Mouse (Mus musculus) left cerebral cortex, postnatal 10 days (tissue): ENCODE data around the gene Dapk1. TPM values are rescaled to one million over a fixed set of nuclear protein-coding genes. Genes with fewer than 3 reads are reported as not detected.

ENCODE experiments used
- DNase-seq, 2 experiments: peaks; one replicate each; pipeline ENCODE4 v3.0.0; 2021 to 2022; ENCODE audit warnings: low spot score in 2 of 2, mixed read lengths in 1 of 2; ENCODE audit errors: extremely low spot score in 1 of 2
- intact Hi-C: fragments of 180-260 bp; cut with DNase I; formaldehyde crosslinking; loops from one replicate; pipeline ENCODE4 v1.15.1; 2025
- total RNA-seq, 2 experiments: library from RNA; stranded (reverse); gene quantifications; 2 replicates each; pipeline ENCODE4 v1.2.3; 2021

Gene Dapk1
- total RNA-seq, 2 experiments from 2014 or later: 81.3 to 85.1 TPM

- intact Hi-C loops: no loop called here
- no peak for DNase-seq
Measured at GRCm38 (mm10) chr13:60716107-60716506, 114.4 kb downstream of the Dapk1 start.

- no peak for DNase-seq
- intact Hi-C loops: no loop called here
Measured at GRCm38 (mm10) chr13:60717421-60717820, 115.7 kb downstream of the Dapk1 start.

GRCm38 (mm10) chr13:60719581-60719980, 117.8 kb downstream of the Dapk1 start:
- DNase-seq: no peak
- intact Hi-C loops: no loop called here

GRCm38 (mm10) chr13:60722763-60723162, 121.0 kb downstream of the Dapk1 start:
- intact Hi-C loops: no loop called here
- DNase-seq: no peak

- intact Hi-C loops: no loop called here
- DNase-seq: no peak
Measured at GRCm38 (mm10) chr13:60728276-60729054, 126.7 kb downstream of the Dapk1 start.

- DNase-seq: no peak
- intact Hi-C loops: no loop called here
Measured at GRCm38 (mm10) chr13:60729055-60729402, 127.3 kb downstream of the Dapk1 start.

- intact Hi-C loops: no loop called here
- no peak for DNase-seq
Measured at GRCm38 (mm10) chr13:60730587-60730986, 128.8 kb downstream of the Dapk1 start.

- no peak for DNase-seq
- intact Hi-C loops: no loop called here
Measured at GRCm38 (mm10) chr13:60731001-60731400, 129.3 kb downstream of the Dapk1 start.

GRCm38 (mm10) chr13:60735306-60735705, 133.6 kb downstream of the Dapk1 start:
- DNase-seq: no peak
- intact Hi-C loops: no loop called here

- no peak for DNase-seq
- intact Hi-C loops: loop anchor here (2.0 kb wide), 1 partner anchor 258 kb away; no protein-coding TSS in a partner anchor
Measured at GRCm38 (mm10) chr13:60736421-60737105, 134.8 kb downstream of the Dapk1 start.

GRCm38 (mm10) chr13:60737632-60738324, 136.0 kb downstream of the Dapk1 start:
- intact Hi-C loops: loop anchor here (2.0 kb wide), 2 partner anchors 133 to 259 kb away; no protein-coding TSS in a partner anchor

GRCm38 (mm10) chr13:60738429-60738828, 136.7 kb downstream of the Dapk1 start:
- peak; percentile 56 to 82 for DNase-seq
- intact Hi-C loops: loop anchor here (2.0 kb wide), 1 partner anchor 134 kb away; no protein-coding TSS in a partner anchor

More at GRCm38 (mm10) chr13:60737632-60738324, 136.0 kb downstream of the Dapk1 start:
- DNase-seq: peak; percentile 38 to 94

GRCm38 (mm10) chr13:60740248-60740647, 138.5 kb downstream of the Dapk1 start:
- intact Hi-C loops: loop anchor here (10.0 kb wide), 2 partner anchors 415 to 895 kb away; no protein-coding TSS in a partner anchor

GRCm38 (mm10) chr13:60742611-60743010, 140.9 kb downstream of the Dapk1 start:
- DNase-seq: no peak
- intact Hi-C loops: loop anchor here (10.0 kb wide), 2 partner anchors 418 to 898 kb away; no protein-coding TSS in a partner anchor

More at GRCm38 (mm10) chr13:60740248-60740647, 138.5 kb downstream of the Dapk1 start:
- no peak for DNase-seq

GRCm38 (mm10) chr13:60743381-60744077, 141.8 kb downstream of the Dapk1 start:
- intact Hi-C loops: loop anchor here (10.0 kb wide), 2 partner anchors 419 to 899 kb away; no protein-coding TSS in a partner anchor
- DNase-seq: no peak

GRCm38 (mm10) chr13:60744078-60744460, 142.3 kb downstream of the Dapk1 start:
- peak; percentile 62 to 88 for DNase-seq

GRCm38 (mm10) chr13:60744736-60745135, 143.0 kb downstream of the Dapk1 start:
- no peak for DNase-seq
- intact Hi-C loops: loop anchor here (10.0 kb wide), 2 partner anchors 420 to 900 kb away; no protein-coding TSS in a partner anchor

More at GRCm38 (mm10) chr13:60744078-60744460, 142.3 kb downstream of the Dapk1 start:
- intact Hi-C loops: loop anchor here (10.0 kb wide), 2 partner anchors 419 to 899 kb away; no protein-coding TSS in a partner anchor

- DNase-seq: no peak
- intact Hi-C loops: loop anchor here (10.0 kb wide), 2 partner anchors 421 to 901 kb away; no protein-coding TSS in a partner anchor
Measured at GRCm38 (mm10) chr13:60745358-60745757, 143.6 kb downstream of the Dapk1 start.
